Mouse (Mus musculus) intestine, postnatal 0 days (tissue): ENCODE data around the gene Trp53bp2. TPM values are rescaled to one million over a fixed set of nuclear protein-coding genes. Genes with fewer than 3 reads are reported as not detected.

Source experiments
- ATAC-seq: fragments of 200-750 bp; cut with Nextera tagmentation; 2 replicates; pipeline ENCODE4 v1.8.0; 2017; ENCODE audit warnings: mild to moderate bottlenecking, moderate TSS enrichment, moderate library complexity
- H3K27ac ChIP-seq: fragments of 300-500 bp; sonication (generic); 2 replicates; pipeline ENCODE4 v1.5.1; 2014; ENCODE audit warnings: mild to moderate bottlenecking, low read depth, low read length, moderate library complexity
- H3K27me3 ChIP-seq: fragments of 300-500 bp; sonication (generic); replicated peaks from 2 replicates; pipeline ENCODE4 v1.6.1; 2014; ENCODE audit warnings: low read length, mixed read lengths; ENCODE audit not compliant: control insufficient read depth, insufficient read depth
- H3K36me3 ChIP-seq: fragments of 300-500 bp; sonication (generic); 2 replicates; pipeline ENCODE4 v1.6.1; 2014; ENCODE audit warnings: mild to moderate bottlenecking, moderate library complexity; ENCODE audit not compliant: control insufficient read depth, insufficient read depth
- H3K4me1 ChIP-seq: fragments of 300-500 bp; sonication (generic); replicated peaks from 2 replicates; pipeline ENCODE4 v1.6.1; 2014; ENCODE audit warnings: antibody characterized with exemption, low read length, mixed read lengths; ENCODE audit not compliant: control insufficient read depth, insufficient read depth
- H3K4me2 ChIP-seq: fragments of 300-500 bp; sonication (generic); replicated peaks from 2 replicates; pipeline ENCODE4 v1.6.1; 2014; ENCODE audit warnings: low read depth, mild to moderate bottlenecking, moderate library complexity
- H3K4me3 ChIP-seq: fragments of 300-500 bp; sonication (generic); 2 replicates; pipeline ENCODE4 v1.5.1; 2014; ENCODE audit warnings: low read depth, low read length
- H3K9ac ChIP-seq: fragments of 300-500 bp; sonication (generic); 2 replicates; pipeline ENCODE4 v1.6.1; 2014; ENCODE audit warnings: mild to moderate bottlenecking, low read depth, low read length
- H3K9me3 ChIP-seq: fragments of 300-500 bp; sonication (generic); 2 replicates; pipeline ENCODE4 v1.6.1; 2016; ENCODE audit warnings: mixed run types; ENCODE audit not compliant: control insufficient read depth
- CTCF ChIP-seq: sonication (generic); IDR thresholded peaks from 2 replicates; pipeline ENCODE4 v1.5.1; 2016; ENCODE audit warnings: low read depth, mild to moderate bottlenecking, control low read depth, antibody characterized with exemption, moderate library complexity
- WGBS: fragments of 180-500 bp; shearing (Covaris S2); extraction: QIAGEN DNeasy Blood & Tissue Kit; methylation state at CpG from one replicate; pipeline ENCODE4 v1.1.7; 2014; 5-methylcytosine and 5-hydroxymethylcytosine counted together
- polyA plus RNA-seq: library from polyadenylated mRNA; unstranded; fragments of >200 nt; fragmentation: Nextera tagmentation; extraction: Ambion mirVana; gene quantifications from 2 replicates; pipeline ENCODE4 v1.2.1, GENCODE M21; 2015

Trp53bp2 gene
- polyA plus RNA-seq, 1 experiment from 2014 or later = 10.8 TPM

DNA sequence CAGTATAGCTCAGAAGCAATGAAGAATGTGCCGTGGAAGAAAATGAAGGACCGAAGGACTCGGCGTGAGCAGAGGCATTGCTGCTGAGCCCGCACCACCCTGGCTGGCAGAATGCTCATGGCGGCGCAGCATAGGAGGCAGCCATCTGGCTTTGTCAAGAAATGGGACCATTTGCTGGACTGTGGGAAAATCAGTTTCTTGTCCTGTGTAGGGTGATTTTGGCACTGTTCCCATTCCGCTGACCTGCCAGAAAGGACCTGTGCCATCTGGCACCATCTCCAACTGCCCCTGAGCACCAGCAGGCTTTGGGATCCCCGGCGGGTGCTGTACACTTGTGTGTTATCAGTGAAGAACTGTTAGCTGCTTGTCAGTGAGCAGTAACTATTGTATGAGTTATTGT is 52.8 kb downstream of the Trp53bp2 start:
- Histone ChIP-seq H3K27me3 (no peaks in the 10 kb centered on the region), H3K4me3 (no peak overlapping the region), H3K9me3 (no peaks in the 10 kb centered on the region), H3K4me1 (no peaks in the 10 kb centered on the region), H3K4me2 (no peak overlapping the region), H3K27ac (no peak overlapping the region; the same call in 1 of the 2 replicates), H3K9ac (no peak overlapping the region), H3K36me3 (peaks cover 20% of the 10 kb centered on the region)
- 88% methylated on average over 10 of the region's 10 CpGs for WGBS
- ATAC-seq = no peak; the same call in 1 of the 2 replicates
- TF ChIP-seq CTCF = no peak

DNA sequence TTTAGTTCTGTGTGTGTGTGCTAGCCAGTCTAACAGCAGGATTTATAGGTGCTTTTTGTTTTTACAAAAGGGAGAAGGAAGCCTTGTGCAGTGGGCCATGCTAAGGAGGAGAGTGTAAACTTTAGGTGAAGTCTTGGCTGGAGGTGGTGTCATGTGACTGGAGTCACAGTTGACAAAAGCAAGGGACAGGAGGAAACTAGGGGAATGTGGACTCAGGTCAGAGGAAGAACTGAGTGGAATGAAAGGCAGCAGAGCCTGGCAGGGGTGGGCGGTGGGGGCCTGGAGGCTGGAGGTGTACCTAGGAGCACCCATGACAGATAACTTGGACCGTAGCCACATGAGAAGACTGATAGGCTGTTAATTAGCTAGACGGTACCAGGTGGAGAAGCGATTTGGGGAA is 56.3 kb downstream of the Trp53bp2 start:
- H3K27me3 ChIP-seq = no peaks in the 10 kb centered on the region
- no peak overlapping the region for H3K4me3 ChIP-seq
- H3K9me3 ChIP-seq = no peaks in the 10 kb centered on the region
- no peaks in the 10 kb centered on the region for H3K4me1 ChIP-seq
- H3K36me3 ChIP-seq = peaks cover 26% of the 10 kb centered on the region
- no peak overlapping the region for H3K9ac ChIP-seq
- ATAC-seq = no peak
- no peak for TF ChIP-seq CTCF
- no peak overlapping the region for H3K27ac ChIP-seq
- no peak overlapping the region for H3K4me2 ChIP-seq
- 54% methylated on average over 4 of the region's 4 CpGs for WGBS

DNA sequence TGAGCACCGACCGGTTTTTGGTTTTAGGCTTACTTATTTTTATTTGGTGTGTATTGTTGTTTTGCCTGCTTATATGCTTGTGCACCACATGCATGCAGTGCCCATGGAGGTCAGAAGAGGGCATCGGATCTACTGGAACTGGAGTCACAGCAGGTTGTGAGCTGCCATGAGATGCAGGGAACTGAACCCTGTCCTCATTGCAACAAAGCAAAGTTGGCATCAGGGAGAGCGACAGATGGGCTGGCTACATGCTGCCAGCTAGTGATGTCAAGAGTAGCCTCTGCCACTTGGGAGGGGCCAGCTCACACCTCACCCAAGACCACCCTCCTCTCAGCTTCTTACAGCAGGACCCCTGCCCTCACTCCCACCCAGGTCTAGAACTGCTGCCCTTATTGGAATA is 57.0 kb downstream of the Trp53bp2 start:
- H3K27ac ChIP-seq = no peak overlapping the region
- ATAC-seq = no peak

DNA sequence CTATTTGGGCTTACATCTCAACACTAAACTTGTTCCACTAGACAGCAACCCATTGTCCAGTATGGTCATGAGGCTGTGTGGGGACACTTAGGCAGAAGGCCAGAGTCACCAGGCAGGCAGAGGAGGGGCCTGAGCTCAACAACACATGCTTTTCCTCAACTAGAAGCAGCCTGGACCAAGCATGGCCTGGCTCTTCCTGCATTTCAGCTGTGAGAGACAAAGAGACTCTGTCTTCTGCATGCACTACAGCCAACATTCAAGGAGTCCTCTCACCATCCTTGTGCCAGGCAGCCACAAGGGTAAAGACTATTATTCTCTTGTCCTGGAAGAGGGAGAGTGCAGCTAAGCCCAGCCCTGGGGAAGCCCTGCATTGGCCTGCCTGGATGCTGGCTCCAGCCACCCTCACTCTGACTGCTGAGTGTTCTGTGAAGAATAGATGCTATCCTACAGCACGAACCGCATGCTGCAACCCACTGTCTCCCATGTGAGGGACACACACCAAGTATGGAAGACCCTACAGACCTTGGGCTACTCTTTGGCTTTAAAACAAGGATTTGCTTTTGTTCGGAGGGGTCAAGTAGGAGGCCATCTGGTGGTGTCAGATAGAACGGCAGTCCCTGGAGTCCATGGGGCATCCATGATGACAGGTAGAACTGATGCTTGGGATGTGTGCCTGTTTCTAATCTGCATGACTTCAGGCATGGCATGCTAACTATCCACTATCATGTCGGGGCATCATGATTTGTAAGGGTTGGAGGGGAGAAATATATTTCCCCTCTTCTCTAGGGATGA is 66.2 kb downstream of the Trp53bp2 start:
- Histone ChIP-seq H3K27ac (no peak overlapping the region), H3K4me3 (no peak overlapping the region), H3K9ac (no peak overlapping the region), H3K9me3 (no peaks in the 10 kb centered on the region), H3K4me1 (peaks cover 8% of the 10 kb centered on the region; the same call in 1 of the 2 replicates), H3K36me3 (peaks cover 70% of the 10 kb centered on the region), H3K4me2 (no peak overlapping the region), H3K27me3 (no peaks in the 10 kb centered on the region)
- 88% methylated on average over 5 of the region's 5 CpGs for WGBS
- TF ChIP-seq CTCF = peak; percentile 56
- ATAC-seq = no peak

More for the DNA sequence above, 57.0 kb downstream of the Trp53bp2 start:
- peak; percentile 42 for TF ChIP-seq CTCF
- Histone ChIP-seq H3K36me3 (peaks cover 32% of the 10 kb centered on the region), H3K4me2 (no peak overlapping the region), H3K9me3 (no peaks in the 10 kb centered on the region), H3K4me3 (no peak overlapping the region), H3K27me3 (no peaks in the 10 kb centered on the region), H3K9ac (no peak overlapping the region), H3K4me1 (no peaks in the 10 kb centered on the region)
- 96% methylated on average over 4 of the region's 4 CpGs for WGBS

DNA sequence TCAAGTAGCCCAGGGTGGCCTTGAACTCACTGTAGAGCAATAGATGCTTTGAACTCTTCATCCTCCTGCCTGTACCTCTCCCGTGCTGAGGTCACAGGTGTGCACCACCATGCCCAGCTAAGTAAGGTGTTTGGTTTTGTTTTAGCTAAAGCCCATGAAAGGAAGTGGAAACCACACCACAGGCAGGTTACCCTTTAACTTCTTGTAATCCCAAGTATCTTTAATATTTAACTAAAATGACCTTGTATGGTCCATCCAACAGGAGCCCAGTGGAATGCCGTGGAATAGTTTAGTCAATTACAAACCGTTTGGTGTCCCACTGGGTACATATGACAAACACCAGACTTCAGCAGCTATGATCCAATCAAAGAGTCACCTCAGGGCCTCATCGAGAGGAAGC is 70.0 kb downstream of the Trp53bp2 start:
- Histone ChIP-seq H3K4me2 (no peak overlapping the region), H3K27ac (peak overlapping the region; percentile 28; the same call in 1 of the 2 replicates), H3K9me3 (no peaks in the 10 kb centered on the region), H3K36me3 (peaks cover 62% of the 10 kb centered on the region), H3K4me3 (no peak overlapping the region), H3K4me1 (peaks cover 8% of the 10 kb centered on the region; the same call in 1 of the 2 replicates), H3K27me3 (no peaks in the 10 kb centered on the region), H3K9ac (no peak overlapping the region)
- 34% methylated on average over 4 of the region's 4 CpGs for WGBS
- 0 out of 2 replicates have a peak, but pooled peaks have one; percentile 38 for ATAC-seq
- no peak for TF ChIP-seq CTCF

DNA sequence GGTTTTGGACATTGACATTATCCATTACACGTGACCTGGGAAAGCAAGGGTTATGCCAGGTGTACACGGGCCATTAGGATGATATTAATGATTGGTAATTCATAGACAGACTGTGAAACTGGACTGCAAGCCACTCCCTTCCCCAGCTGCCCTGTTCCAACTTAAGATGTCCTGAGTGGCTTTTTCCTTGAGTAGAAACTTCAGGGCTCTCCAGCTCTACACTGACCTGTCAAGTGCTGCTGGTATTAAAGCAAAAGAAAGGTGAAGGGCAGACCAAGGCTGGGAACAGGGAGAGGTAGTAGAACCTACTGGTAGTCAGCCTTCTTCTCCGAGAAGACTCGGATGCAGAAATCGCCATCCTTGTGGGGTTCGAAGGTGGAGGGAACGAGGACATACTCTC is 72.2 kb downstream of the Trp53bp2 start:
- no peak overlapping the region for H3K9ac ChIP-seq
- H3K9me3 ChIP-seq = no peaks in the 10 kb centered on the region
- peaks cover 61% of the 10 kb centered on the region for H3K36me3 ChIP-seq
- WGBS = 91% methylated on average over 7 of the region's 7 CpGs
- H3K27ac ChIP-seq = no peak overlapping the region
- H3K4me3 ChIP-seq = no peak overlapping the region
- peaks cover 8% of the 10 kb centered on the region; the same call in 1 of the 2 replicates for H3K4me1 ChIP-seq
- no peak overlapping the region for H3K4me2 ChIP-seq
- no peak for TF ChIP-seq CTCF
- no peak for ATAC-seq
- no peaks in the 10 kb centered on the region for H3K27me3 ChIP-seq
